8 mouse cellular contexts compared by ENCODE assay signal in genomic region chr2:72740391-72741361, GRCm38 (mm10).
DNase-seq lines count a peak whose midpoint lies in the region; ATAC-seq and TF ChIP-seq lines count a peak whose summit lies in the region.

No protein-coding gene starts in this region.

- 21% methylated on average over 22 of the region's 22 CpGs for WGBS in heart, embryonic 13.5 days
- WGBS in kidney, embryonic 16.5 days, result 40% methylated on average over 22 of the region's 22 CpGs
- 77% methylated on average over 22 of the region's 22 CpGs for WGBS in thymus, adult 2 months

- H3K9me3 ChIP-seq in ES-E14 (ENCODE audit: control insufficient read depth, insufficient read depth, low read depth, low read length), result no peaks in the 10 kb centered on the region
- H3K9me3 ChIP-seq in heart, embryonic 13.5 days, result no peaks in the 10 kb centered on the region
- H3K9me3 ChIP-seq in kidney, embryonic 16.5 days (ENCODE audit: low read length), result no peaks in the 10 kb centered on the region

- TF ChIP-seq CTCF in thymus, adult 2 months (IDR thresholded peaks at IDR 0.05; ENCODE audit: borderline replicate concordance, control insufficient read depth, extremely low read depth, insufficient read depth, low read length, poor library complexity), result no peak

- DNase-seq in ES-E14 (ENCODE audit: low read depth, low spot score) (no peak), adipocyte (ENCODE audit: low spot score) (no peak)
- peak; percentile 66 for DNase-seq in embryo, embryonic 11 days
- DNase-seq in lung, postnatal 36 days, result peak; percentile 12
- DNase-seq in thymus, adult 2 months, result no peak
- DNase-seq in left cerebral cortex, adult 11 months (ENCODE audit: low spot score), result no peak

- H3K4me3 ChIP-seq in ES-E14 (ENCODE audit: insufficient read depth in 1 of 2, low read depth in 1 of 2, low read length in 2 of 2, poor library complexity in 1 of 2, severe bottlenecking in 1 of 2), result peak overlapping the region; percentile 38 to 41; a peak in 2 of 4 replicates
- H3K4me3 ChIP-seq in heart, embryonic 13.5 days, result peak overlapping the region; percentile 31
- peak overlapping the region; percentile 5; the same call in 1 of the 2 replicates for H3K4me3 ChIP-seq in kidney, embryonic 16.5 days (ENCODE audit: low read length)
- no peak overlapping the region for H3K4me3 ChIP-seq in thymus, adult 2 months (ENCODE audit: control insufficient read depth, insufficient read depth, low read length)

- no peaks in the 10 kb centered on the region for H3K36me3 ChIP-seq in ES-E14 (ENCODE audit: control insufficient read depth, insufficient read depth, low read length, poor library complexity, severe bottlenecking)
- no peaks in the 10 kb centered on the region for H3K36me3 ChIP-seq in heart, embryonic 13.5 days
- H3K36me3 ChIP-seq in kidney, embryonic 16.5 days (ENCODE audit: insufficient read depth, low read length), result no peaks in the 10 kb centered on the region
- no peaks in the 10 kb centered on the region for H3K36me3 ChIP-seq in thymus, adult 2 months (ENCODE audit: control insufficient read depth, insufficient read depth, low read length)

- ATAC-seq in heart, embryonic 13.5 days (ENCODE audit: extremely low read depth, insufficient number of reproducible peaks, low FRiP score, low TSS enrichment), result no peak
- no peak for ATAC-seq in kidney, embryonic 16.5 days (ENCODE audit: low FRiP score, low TSS enrichment)

- 0 out of 2 replicates have a peak overlapping the region, but pooled peaks have one; percentile 2 for H3K9ac ChIP-seq in ES-E14 (ENCODE audit: insufficient read depth, low read depth, low read length, poor library complexity, severe bottlenecking)
- peak overlapping the region; percentile 52 for H3K9ac ChIP-seq in heart, embryonic 13.5 days
- no peak overlapping the region; the same call in 1 of the 2 replicates for H3K9ac ChIP-seq in kidney, embryonic 16.5 days (replicated peaks; ENCODE audit: low read length)

- H3K27me3 ChIP-seq in heart, embryonic 13.5 days (replicated peaks), result no peaks in the 10 kb centered on the region; the same call in 1 of the 2 replicates
- no peaks in the 10 kb centered on the region for H3K27me3 ChIP-seq in kidney, embryonic 16.5 days (ENCODE audit: insufficient read depth, low read length)
- H3K27me3 ChIP-seq in thymus, adult 2 months (ENCODE audit: control insufficient read depth, insufficient read depth, low read length), result no peaks in the 10 kb centered on the region

- no peak overlapping the region for H3K27ac ChIP-seq in ES-E14 (ENCODE audit: insufficient read depth, low read depth, low read length, poor library complexity, severe bottlenecking)
- peak overlapping the region; percentile 49 for H3K27ac ChIP-seq in heart, embryonic 13.5 days (replicated peaks)
- no peak overlapping the region for H3K27ac ChIP-seq in kidney, embryonic 16.5 days (ENCODE audit: low read length)
- no peak overlapping the region for H3K27ac ChIP-seq in thymus, adult 2 months (ENCODE audit: control insufficient read depth, insufficient read depth, low read length)

- in situ Hi-C loops in ES-E14 (cut with MboI; ENCODE audit: low sequenced_read_pairs in 2 of 2, unreplicated experiment in 2 of 2), result no loop called here

- H3K4me1 ChIP-seq in ES-E14 (ENCODE audit: control insufficient read depth in 2 of 2, insufficient read depth in 2 of 2, low read length in 2 of 2, poor library complexity in 1 of 2), result peaks cover 0 to 3% of the 10 kb centered on the region in 2 experiments; a peak in 1 of 4 replicates
- peaks cover 17% of the 10 kb centered on the region for H3K4me1 ChIP-seq in heart, embryonic 13.5 days
- H3K4me1 ChIP-seq in kidney, embryonic 16.5 days (ENCODE audit: insufficient read depth, low read length), result peaks cover 5% of the 10 kb centered on the region; the same call in 1 of the 2 replicates
- H3K4me1 ChIP-seq in thymus, adult 2 months (replicated peaks; ENCODE audit: control insufficient read depth, insufficient read depth, low read length), result 0 out of 2 replicates have a peak, but pooled peaks cover 5% of the 10 kb centered on the region

- no peak for TF ChIP-seq POLR2A in thymus, adult 2 months (IDR thresholded peaks at IDR 0.05; ENCODE audit: control insufficient read depth, extremely low read depth, insufficient read depth, low read length, poor library complexity)

- peak overlapping the region; percentile 65 for H3K4me2 ChIP-seq in heart, embryonic 13.5 days
- H3K4me2 ChIP-seq in kidney, embryonic 16.5 days (replicated peaks; ENCODE audit: low read depth, low read length), result peak overlapping the region; percentile 49

TF ChIP-seq in ES-E14, 5 proteins besides CTCF, POLR2A, EP300 and RAD21:
- TF ChIP-seq MAFK (IDR thresholded peaks at IDR 0.05; ENCODE audit: insufficient read depth, low read depth, low read length), result peak; percentile 53; the same call in 1 of the 2 replicates
- TF ChIP-seq CHD2 (IDR thresholded peaks at IDR 0.05; ENCODE audit: low read depth, low read length), result no peak

Comparison
In these comparisons a context has a peak if more than half of its experiments do, and no peak if none do; other contexts are left out.
1. DNase-seq: peak in embryo, embryonic 11 days (single experiment) and lung, postnatal 36 days (single experiment); none in ES-E14 (single experiment), thymus, adult 2 months (single experiment), adipocyte (single experiment) and left cerebral cortex, adult 11 months (single experiment).